Mouse (Mus musculus) kidney, postnatal 0 days (tissue): ENCODE measurements at regions not wholly inside any gene's neighbourhood (a gene's known extent, or its start where the extent isn't known, plus 50 kb on each side); places are given as distances from the start of the nearest gene placed in this dataset.
"Not testable (repeated sequence)": the region's sequence is repeated elsewhere in the genome, so short reads cannot be mapped to it uniquely, and the experiment has no call there.

Source experiments
- ATAC-seq: fragments of 200-750 bp; cut with Nextera tagmentation; replicated peaks from 2 replicates; pipeline ENCODE4 v1.8.0; 2017; ENCODE audit warnings: low read depth, moderate number of reproducible peaks, moderate TSS enrichment, moderate library complexity; ENCODE audit not compliant: low FRiP score
- DNase-seq: peaks from one replicate; pipeline ENCODE4 v3.0.0-alpha.2; 2016; ENCODE audit warnings: low spot score
- H3K27ac ChIP-seq: fragments of 300-500 bp; sonication (generic); 2 replicates; pipeline ENCODE4 v1.5.1; 2014; ENCODE audit warnings: mild to moderate bottlenecking
- H3K27me3 ChIP-seq: fragments of 300-500 bp; sonication (generic); 2 replicates; pipeline ENCODE4 v1.6.1; 2014; ENCODE audit warnings: low read length, mixed read lengths; ENCODE audit not compliant: insufficient read depth
- H3K36me3 ChIP-seq: fragments of 300-500 bp; sonication (generic); 2 replicates; pipeline ENCODE4 v1.6.1; 2014; ENCODE audit warnings: low read length, mixed read lengths; ENCODE audit not compliant: insufficient read depth
- H3K4me1 ChIP-seq: fragments of 300-500 bp; sonication (generic); replicated peaks from 2 replicates; pipeline ENCODE4 v1.6.1; 2014; ENCODE audit warnings: antibody characterized with exemption, low read length, mixed read lengths; ENCODE audit not compliant: insufficient read depth
- H3K4me2 ChIP-seq: fragments of 300-500 bp; sonication (generic); 2 replicates; pipeline ENCODE4 v1.6.1; 2014; ENCODE audit warnings: mild to moderate bottlenecking, low read length, moderate library complexity, mixed read lengths
- H3K4me3 ChIP-seq: fragments of 300-500 bp; sonication (generic); replicated peaks from 2 replicates; pipeline ENCODE4 v1.5.1; 2014; ENCODE audit warnings: low read depth, low read length
- H3K9ac ChIP-seq: fragments of 300-500 bp; sonication (generic); 2 replicates; pipeline ENCODE4 v1.6.1; 2014; ENCODE audit warnings: low read depth, low read length
- H3K9me3 ChIP-seq: fragments of 300-500 bp; sonication (generic); replicated peaks from 2 replicates; pipeline ENCODE4 v1.6.1; 2016; ENCODE audit warnings: low read length, inconsistent platforms, mixed read lengths
- CTCF ChIP-seq: IDR thresholded peaks from 2 replicates; pipeline ENCODE4 v1.5.1; 2016; ENCODE audit warnings: antibody characterized with exemption, low read depth, mild to moderate bottlenecking, moderate library complexity
- WGBS: fragments of 180-500 bp; shearing (Covaris S2); extraction: QIAGEN DNeasy Blood & Tissue Kit; methylation state at CpG from one replicate; pipeline ENCODE4 v1.1.7; 2014; 5-methylcytosine and 5-hydroxymethylcytosine counted together

DNA sequence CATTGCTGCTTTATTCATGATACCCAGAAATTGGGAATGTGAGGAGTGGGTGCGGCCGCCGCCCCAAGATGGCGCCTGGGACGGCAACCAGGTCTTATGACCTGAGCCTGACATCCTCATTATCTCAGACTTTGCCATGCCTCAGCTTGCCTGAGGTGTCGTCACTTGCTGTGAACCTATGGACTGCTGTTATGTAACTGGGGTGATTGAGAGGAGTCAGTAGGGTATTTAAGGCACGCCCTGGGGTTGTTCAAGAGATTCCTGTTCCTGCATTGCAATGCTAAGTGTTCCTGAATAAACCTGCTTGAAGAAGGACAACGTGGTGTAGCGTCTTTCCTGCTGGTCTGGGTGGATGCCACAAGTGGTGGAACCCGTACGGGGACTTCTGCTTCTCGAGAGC, 211.4 kb upstream of the Pou3f2 start:
- H3K27me3 ChIP-seq, result no peaks in the 10 kb centered on the region
- H3K4me1 ChIP-seq, result no peaks in the 10 kb centered on the region
- no peak for TF ChIP-seq CTCF
- ATAC-seq (no peak), DNase-seq (no peak)
- no peak overlapping the region for H3K9ac ChIP-seq
- 90% methylated on average over 12 of the region's 12 CpGs for WGBS
- no peak overlapping the region for H3K4me2 ChIP-seq
- H3K36me3 ChIP-seq, result no peaks in the 10 kb centered on the region
- H3K9me3 ChIP-seq, result no peaks in the 10 kb centered on the region
- H3K27ac ChIP-seq, result no peak overlapping the region
- H3K4me3 ChIP-seq, result no peak overlapping the region

DNA sequence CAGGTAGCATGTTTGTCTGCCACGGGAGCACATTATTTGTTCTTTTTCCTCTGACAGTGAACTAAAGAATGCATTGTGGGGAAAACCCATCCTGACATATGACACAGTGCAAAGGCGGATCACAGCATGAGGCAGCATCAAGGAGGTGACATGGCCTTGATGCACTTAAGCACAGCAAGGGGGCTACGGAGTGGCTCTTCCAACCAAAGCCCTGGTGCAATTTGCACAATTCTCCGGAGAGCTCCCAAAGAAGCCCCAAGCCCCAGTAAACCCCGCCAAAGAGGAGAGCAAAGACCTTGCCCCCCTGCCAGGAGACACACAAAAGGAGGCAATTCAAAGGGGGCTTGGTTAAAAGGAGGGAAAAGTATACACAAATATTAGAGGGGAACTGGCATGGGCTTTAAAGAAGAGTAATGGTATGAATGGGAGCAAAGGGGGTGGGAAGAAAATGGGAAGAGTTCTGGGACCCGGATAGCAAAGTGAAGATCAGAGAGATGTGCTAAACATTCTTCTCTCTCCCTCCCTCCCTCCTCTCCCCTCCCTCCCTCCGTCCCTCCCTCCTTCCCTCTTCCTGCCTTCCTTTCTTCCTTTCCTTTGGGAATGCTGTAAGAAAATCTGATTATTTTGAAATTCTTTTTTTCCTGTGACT, 179.7 kb upstream of the Pou3f2 start:
- H3K36me3 ChIP-seq, result no peaks in the 10 kb centered on the region
- no peak for TF ChIP-seq CTCF
- H3K9ac ChIP-seq, result no peak overlapping the region
- H3K4me1 ChIP-seq, result no peaks in the 10 kb centered on the region
- H3K9me3 ChIP-seq, result no peaks in the 10 kb centered on the region
- no peak overlapping the region for H3K4me3 ChIP-seq
- no peaks in the 10 kb centered on the region for H3K27me3 ChIP-seq
- no peak overlapping the region for H3K4me2 ChIP-seq
- WGBS, result 6% methylated on average over 7 of the region's 7 CpGs
- DNase-seq, result no peak
- H3K27ac ChIP-seq, result no peak overlapping the region
- ATAC-seq, result no peak

DNA sequence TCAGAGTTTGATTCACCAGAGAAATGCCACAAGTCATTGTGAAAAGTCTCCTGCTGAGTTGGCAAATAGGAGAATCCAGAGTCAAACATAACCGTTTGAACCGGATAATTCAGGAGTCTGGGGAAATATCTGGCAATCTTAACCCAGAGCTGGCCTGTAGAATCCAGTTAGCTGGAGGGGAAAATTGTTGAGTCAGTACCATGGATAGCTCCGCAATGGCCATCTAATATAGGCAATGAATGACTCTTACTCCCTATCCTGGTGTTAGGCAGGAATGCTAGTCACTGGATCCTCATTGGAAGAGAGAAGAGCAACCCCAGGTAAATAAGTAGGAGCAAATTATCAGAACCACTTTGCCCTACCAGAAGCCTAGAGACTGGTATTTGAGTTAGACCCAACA, 157.4 kb upstream of the Pou3f2 start:
- H3K4me3 ChIP-seq, result no peak overlapping the region
- H3K9ac ChIP-seq, result no peak overlapping the region
- H3K36me3 ChIP-seq, result no peaks in the 10 kb centered on the region
- no peak overlapping the region for H3K4me2 ChIP-seq
- no peaks in the 10 kb centered on the region for H3K27me3 ChIP-seq
- H3K27ac ChIP-seq, result no peak overlapping the region
- ATAC-seq, result no peak
- no peak for TF ChIP-seq CTCF
- H3K4me1 ChIP-seq, result no peaks in the 10 kb centered on the region
- 55% methylated on average over 3 of the region's 3 CpGs for WGBS
- H3K9me3 ChIP-seq, result no peaks in the 10 kb centered on the region
- peak; percentile 34 for DNase-seq

DNA sequence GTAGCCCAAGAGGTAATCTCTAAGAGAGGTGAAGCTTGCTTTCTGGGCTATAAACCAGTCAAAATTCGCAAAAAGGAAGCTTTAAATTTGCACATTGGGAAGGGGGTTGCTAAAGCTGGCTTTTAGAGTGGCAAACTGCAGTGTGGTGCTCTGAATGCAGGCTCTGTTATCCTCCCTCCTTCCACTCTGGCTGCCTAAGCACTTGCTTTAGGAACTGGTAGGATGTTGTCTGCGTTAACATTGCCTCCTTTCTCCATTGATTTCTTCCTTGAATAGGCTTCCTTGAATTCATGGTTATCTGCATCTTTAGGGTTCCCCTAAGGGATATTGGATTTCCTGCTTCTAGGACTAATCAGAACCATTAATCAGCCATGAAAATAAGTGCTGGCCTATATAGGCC, 120.8 kb upstream of the Pou3f2 start:
- Histone ChIP-seq H3K9ac (no peak overlapping the region), H3K27me3 (no peaks in the 10 kb centered on the region), H3K9me3 (no peaks in the 10 kb centered on the region), H3K4me3 (no peak overlapping the region), H3K4me2 (no peak overlapping the region), H3K4me1 (no peaks in the 10 kb centered on the region), H3K27ac (no peak overlapping the region), H3K36me3 (no peaks in the 10 kb centered on the region)
- ATAC-seq, result no peak
- no peak for TF ChIP-seq CTCF
- WGBS, result 58% methylated on average over 2 of the region's 2 CpGs
- no peak for DNase-seq

DNA sequence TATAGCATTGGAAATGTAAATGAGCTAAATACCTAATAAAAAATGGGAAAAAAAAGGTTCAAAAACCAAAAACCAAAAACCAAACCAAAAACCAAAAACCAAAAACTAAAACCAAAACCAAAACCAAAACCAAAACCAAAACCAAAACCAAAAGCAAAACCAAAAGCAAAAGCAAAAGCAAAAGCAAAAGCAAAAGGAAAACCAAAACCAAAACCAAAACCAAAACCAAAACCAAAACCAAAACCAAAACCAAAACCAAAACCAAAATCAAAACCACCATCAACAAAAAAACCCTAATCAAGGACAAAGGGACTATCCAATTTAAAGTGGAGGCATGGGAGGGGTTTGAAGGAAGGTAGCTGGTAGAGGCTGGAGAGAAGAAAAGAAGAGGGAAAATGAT, 114.0 kb upstream of the Pou3f2 start:
- H3K27ac ChIP-seq, H3K4me2 ChIP-seq, DNase-seq, H3K36me3 ChIP-seq, ATAC-seq, H3K4me1 ChIP-seq, H3K9ac ChIP-seq, H3K4me3 ChIP-seq, H3K27me3 ChIP-seq, H3K9me3 ChIP-seq: not testable (repeated sequence)

DNA sequence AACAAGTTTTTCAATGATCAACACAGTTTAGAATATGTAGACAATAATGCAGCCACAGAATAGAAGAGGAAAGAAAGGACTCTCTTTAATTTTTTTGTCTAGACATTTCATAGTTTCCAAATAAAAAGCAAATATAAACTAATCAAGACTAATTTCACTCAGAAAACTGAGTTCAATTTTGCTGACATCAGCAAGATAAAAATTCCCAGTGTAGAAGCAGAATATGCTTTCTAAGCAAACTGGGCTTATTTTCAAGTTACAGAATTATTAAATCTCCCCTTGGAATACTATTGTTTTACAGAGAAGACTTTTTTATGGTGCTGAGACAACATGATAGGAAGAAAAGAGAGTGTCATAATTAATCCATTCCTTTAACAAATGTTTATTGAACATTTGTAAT, 99.0 kb upstream of the Pou3f2 start:
- no peaks in the 10 kb centered on the region for H3K36me3 ChIP-seq
- no peaks in the 10 kb centered on the region for H3K27me3 ChIP-seq
- no peaks in the 10 kb centered on the region for H3K4me1 ChIP-seq
- no peak for ATAC-seq
- no peak for TF ChIP-seq CTCF
- no peak overlapping the region for H3K9ac ChIP-seq
- no peak overlapping the region for H3K27ac ChIP-seq
- no peak overlapping the region for H3K4me2 ChIP-seq
- H3K9me3 ChIP-seq, result no peaks in the 10 kb centered on the region
- no peak overlapping the region for H3K4me3 ChIP-seq
- no peak for DNase-seq

DNA sequence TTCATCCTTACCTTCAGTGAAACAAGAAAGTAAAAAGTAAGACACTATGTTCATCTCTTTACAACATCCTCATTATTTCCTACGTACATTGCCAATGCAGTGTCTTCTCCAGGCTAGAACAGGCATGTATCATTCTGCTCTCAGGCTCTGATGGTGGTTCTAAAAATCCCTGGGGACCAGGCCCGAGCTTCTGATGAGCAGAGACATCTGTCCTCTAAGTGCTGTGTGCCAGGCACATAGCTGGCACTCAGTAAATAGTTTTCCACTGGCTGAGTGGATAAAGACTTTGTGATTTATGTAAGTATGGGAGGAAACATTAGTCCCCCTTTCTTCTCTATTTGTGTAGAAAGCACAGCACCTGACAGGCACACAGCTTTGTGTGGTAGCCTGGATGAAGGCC, 77.8 kb upstream of the Pou3f2 start:
- H3K27ac ChIP-seq, result no peak overlapping the region
- ATAC-seq, result no peak
- no peaks in the 10 kb centered on the region for H3K4me1 ChIP-seq
- no peak overlapping the region for H3K4me3 ChIP-seq
- no peak for TF ChIP-seq CTCF
- DNase-seq, result no peak
- 70% methylated on average over 2 of the region's 2 CpGs for WGBS
- H3K36me3 ChIP-seq, result no peaks in the 10 kb centered on the region
- no peak overlapping the region for H3K4me2 ChIP-seq
- H3K9me3 ChIP-seq, result no peaks in the 10 kb centered on the region
- no peak overlapping the region for H3K9ac ChIP-seq
- no peaks in the 10 kb centered on the region for H3K27me3 ChIP-seq
